Mouse (Mus musculus): ENCODE results near the gene Trmt2a. TPM values are rescaled to one million over a fixed set of nuclear protein-coding genes. Genes with fewer than 3 reads are reported as not detected.

Trmt2a gene
- polyA plus RNA-seq, 1 experiment from 2014 or later, result 118 TPM

- no peaks in the 10 kb centered on the region for H3K9me3 ChIP-seq
- ATAC-seq (ENCODE audit: low FRiP score), result 0 out of 2 replicates have a peak, but pooled peaks have one; percentile 7
- peak overlapping the region; percentile 93 for H3K9ac ChIP-seq
- peak overlapping the region; percentile 89 for H3K27ac ChIP-seq
- peaks cover 43% of the 10 kb centered on the region for H3K4me1 ChIP-seq
- peak overlapping the region; percentile 86 for H3K4me3 ChIP-seq (replicated peaks)
- no peaks in the 10 kb centered on the region for H3K27me3 ChIP-seq
- peaks cover 17% of the 10 kb centered on the region for H3K36me3 ChIP-seq (replicated peaks)
- WGBS, result 20% methylated on average over 13 of the region's 13 CpGs
- peak overlapping the region; percentile 78 for H3K4me2 ChIP-seq
Measured at GRCm38 (mm10) chr16:18233919-18234670, 14.4 kb upstream of the Trmt2a start.

GRCm38 (mm10) chr16:18234671-18235388 is 13.6 kb upstream of the Trmt2a start, which contains the start of gene Zdhhc8:
Gene Zdhhc8, minus strand, starts transcription at chr16:18235136.
- ATAC-seq (ENCODE audit: low FRiP score), result peak; percentile 87
- WGBS, result under 1% methylated on average over 73 of the region's 79 CpGs
- Histone ChIP-seq H3K9ac (peak within 1 kb of the TSS; percentile 93), H3K4me2 (peak within 1 kb of the TSS; percentile 78), H3K9me3 (no peaks in the 10 kb centered on the region), H3K4me1 (peaks cover 38% of the 10 kb centered on the region), H3K27me3 (no peaks in the 10 kb centered on the region), H3K36me3 (replicated peaks) (peaks cover 22% of the 10 kb centered on the region), H3K27ac (peak within 1 kb of the TSS; percentile 89), H3K4me3 (replicated peaks) (peak within 1 kb of the TSS; percentile 86)

GRCm38 (mm10) chr16:18235389-18236065 is 13.0 kb upstream of the Trmt2a start:
- ATAC-seq (ENCODE audit: low FRiP score), result peak; percentile 84
- Histone ChIP-seq H3K36me3 (replicated peaks) (peaks cover 29% of the 10 kb centered on the region), H3K4me3 (replicated peaks) (peak overlapping the region; percentile 86)

GRCm38 (mm10) chr16:18236676-18237501 is 11.6 kb upstream of the Trmt2a start:
- 73% methylated on average over 7 of the region's 7 CpGs for WGBS
- Histone ChIP-seq H3K27me3 (no peaks in the 10 kb centered on the region), H3K9me3 (no peaks in the 10 kb centered on the region), H3K4me1 (peaks cover 30% of the 10 kb centered on the region), H3K36me3 (replicated peaks) (peaks cover 43% of the 10 kb centered on the region), H3K4me2 (no peak overlapping the region), H3K9ac (no peak overlapping the region), H3K4me3 (replicated peaks) (no peak overlapping the region), H3K27ac (peak overlapping the region; percentile 89; the same call in 1 of the 2 replicates)
- no peak for ATAC-seq (ENCODE audit: low FRiP score)

More at GRCm38 (mm10) chr16:18235389-18236065, 13.0 kb upstream of the Trmt2a start:
- WGBS, result 5% methylated on average over 19 of the region's 19 CpGs
- Histone ChIP-seq H3K4me2 (peak overlapping the region; percentile 78), H3K4me1 (peaks cover 34% of the 10 kb centered on the region), H3K27ac (peak overlapping the region; percentile 89), H3K9ac (peak overlapping the region; percentile 93), H3K9me3 (no peaks in the 10 kb centered on the region), H3K27me3 (no peaks in the 10 kb centered on the region)

- Histone ChIP-seq H3K27me3 (no peaks in the 10 kb centered on the region), H3K9ac (no peak overlapping the region), H3K36me3 (replicated peaks) (peaks cover 90% of the 10 kb centered on the region), H3K4me1 (peaks cover 11% of the 10 kb centered on the region), H3K4me2 (no peak overlapping the region), H3K27ac (no peak overlapping the region), H3K9me3 (no peaks in the 10 kb centered on the region), H3K4me3 (replicated peaks) (no peak overlapping the region)
- 96% methylated on average over 10 of the region's 10 CpGs for WGBS
- ATAC-seq (ENCODE audit: low FRiP score), result no peak
Measured at GRCm38 (mm10) chr16:18241581-18241980, 6.9 kb upstream of the Trmt2a start.

DNA sequence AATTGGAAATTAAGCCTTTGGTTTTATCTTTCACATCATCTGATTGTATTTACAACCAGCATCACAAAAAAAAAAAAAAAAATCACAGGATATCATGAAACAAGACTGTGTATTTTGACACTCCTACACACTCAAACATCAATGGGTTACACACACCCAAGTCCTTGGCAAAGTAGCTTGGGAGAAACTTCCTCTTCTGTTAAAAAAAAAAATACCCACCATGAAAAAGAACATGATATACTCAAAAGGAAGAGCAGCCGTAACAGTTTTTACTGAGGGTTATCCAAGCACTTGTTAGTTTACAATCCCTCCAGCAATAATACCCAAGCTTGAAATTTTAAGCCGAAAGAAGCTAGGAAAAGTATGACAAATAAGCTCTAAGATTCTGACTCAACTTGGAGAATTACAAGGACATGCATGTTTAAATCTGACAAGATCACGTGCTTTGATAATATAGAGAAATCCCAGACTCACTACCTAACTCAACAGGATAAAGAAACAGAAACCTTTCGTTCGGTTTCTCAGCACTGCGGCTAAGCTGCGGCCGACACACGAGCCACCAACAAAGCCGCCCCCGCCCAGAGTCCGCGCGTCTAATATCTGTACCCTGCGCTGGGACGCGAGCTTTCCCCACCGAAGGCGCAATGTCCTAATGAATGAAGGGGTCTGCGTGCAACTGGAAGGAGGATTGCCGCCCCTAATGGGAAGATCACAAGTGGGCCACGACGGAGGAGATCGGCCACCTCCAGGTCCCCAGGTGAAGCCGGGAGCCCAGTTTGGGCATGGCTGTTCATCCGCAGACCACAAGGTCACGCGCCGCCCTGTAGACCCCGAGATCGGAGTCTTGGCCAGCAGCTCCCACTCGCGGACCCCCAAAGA is 719 bp upstream of the Trmt2a start:
- peak; percentile 5; the same call in 1 of the 2 replicates for ATAC-seq (ENCODE audit: low FRiP score)
- peaks cover 70% of the 10 kb centered on the region for H3K36me3 ChIP-seq (replicated peaks)
- H3K4me2 ChIP-seq, result peak overlapping the region; percentile 83
- under 1% methylated on average over 33 of the region's 33 CpGs for WGBS
- H3K9me3 ChIP-seq, result no peaks in the 10 kb centered on the region
- H3K27me3 ChIP-seq, result no peaks in the 10 kb centered on the region
- peak overlapping the region; percentile 97 for H3K9ac ChIP-seq
- H3K4me3 ChIP-seq (replicated peaks), result peak overlapping the region; percentile 95
- H3K4me1 ChIP-seq, result peaks cover 47% of the 10 kb centered on the region
- H3K27ac ChIP-seq, result peak overlapping the region; percentile 94

DNA sequence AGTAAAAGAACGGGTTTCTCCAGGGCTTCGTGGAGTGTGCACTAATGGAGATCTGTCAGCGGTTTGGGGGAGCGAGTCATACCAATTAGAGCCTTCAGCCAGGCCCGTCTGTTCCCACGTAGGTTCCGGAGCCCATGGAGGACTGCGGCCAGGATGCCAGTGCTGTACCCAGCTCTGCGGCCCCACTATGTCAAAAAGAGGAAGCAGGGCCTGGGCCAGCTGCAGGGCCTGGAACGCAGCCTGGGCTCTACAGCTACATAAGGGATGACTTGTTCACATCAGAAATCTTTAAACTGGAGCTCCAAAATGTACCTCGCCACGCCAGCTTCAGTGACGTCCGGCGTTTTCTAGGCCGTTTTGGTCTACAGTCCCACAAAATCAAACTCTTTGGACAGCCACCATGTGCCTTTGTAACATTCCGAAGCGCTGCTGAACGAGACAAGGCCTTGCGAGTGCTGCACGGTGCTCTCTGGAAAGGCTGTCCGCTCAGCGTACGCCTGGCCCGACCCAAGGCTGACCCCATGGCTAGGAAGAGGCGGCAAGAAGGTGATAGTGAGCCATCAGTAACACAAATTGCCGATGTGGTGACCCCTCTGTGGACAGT is 987 bp downstream of the Trmt2a start:
- WGBS, result 9% methylated on average over 27 of the region's 27 CpGs
- Histone ChIP-seq H3K4me2 (peak overlapping the region; percentile 83), H3K9ac (peak overlapping the region; percentile 85), H3K4me1 (peaks cover 47% of the 10 kb centered on the region), H3K27ac (peak overlapping the region; percentile 93), H3K9me3 (no peaks in the 10 kb centered on the region), H3K4me3 (replicated peaks) (peak overlapping the region; percentile 95), H3K27me3 (no peaks in the 10 kb centered on the region), H3K36me3 (replicated peaks) (peaks cover 70% of the 10 kb centered on the region)
- peak; percentile 13 for ATAC-seq (ENCODE audit: low FRiP score)

- Histone ChIP-seq H3K9ac (peak overlapping the region; percentile 85), H3K27ac (no peak overlapping the region), H3K36me3 (replicated peaks) (peaks cover 70% of the 10 kb centered on the region), H3K4me2 (peak overlapping the region; percentile 83), H3K9me3 (no peaks in the 10 kb centered on the region), H3K4me1 (peaks cover 47% of the 10 kb centered on the region), H3K4me3 (replicated peaks) (peak overlapping the region; percentile 95), H3K27me3 (no peaks in the 10 kb centered on the region)
- 55% methylated on average over 4 of the region's 4 CpGs for WGBS
- no peak for ATAC-seq (ENCODE audit: low FRiP score)
Measured at GRCm38 (mm10) chr16:18250231-18250630, 1.8 kb downstream of the Trmt2a start.

- no peaks in the 10 kb centered on the region for H3K27me3 ChIP-seq
- H3K4me2 ChIP-seq, result peak overlapping the region; percentile 83
- peak overlapping the region; percentile 56; the same call in 1 of the 2 replicates for H3K27ac ChIP-seq
- H3K36me3 ChIP-seq (replicated peaks), result peaks cover 69% of the 10 kb centered on the region
- no peaks in the 10 kb centered on the region for H3K9me3 ChIP-seq
- no peak for ATAC-seq (ENCODE audit: low FRiP score)
- H3K4me1 ChIP-seq, result peaks cover 41% of the 10 kb centered on the region
- H3K9ac ChIP-seq, result peak overlapping the region; percentile 85; the same call in 1 of the 2 replicates
- 76% methylated on average over 10 of the region's 10 CpGs for WGBS
- 0 out of 2 replicates have a peak overlapping the region, but pooled peaks have one; percentile 95 for H3K4me3 ChIP-seq (replicated peaks)
Measured at GRCm38 (mm10) chr16:18250828-18251790, 2.6 kb downstream of the Trmt2a start.

GRCm38 (mm10) chr16:18252736-18253135 is 4.3 kb downstream of the Trmt2a start:
- no peak overlapping the region for H3K4me2 ChIP-seq
- no peak overlapping the region for H3K27ac ChIP-seq
- no peaks in the 10 kb centered on the region for H3K9me3 ChIP-seq
- no peaks in the 10 kb centered on the region for H3K27me3 ChIP-seq
- H3K36me3 ChIP-seq (replicated peaks), result peaks cover 74% of the 10 kb centered on the region
- no peak overlapping the region for H3K9ac ChIP-seq
- ATAC-seq (ENCODE audit: low FRiP score), result no peak
- no peak overlapping the region for H3K4me3 ChIP-seq (replicated peaks)
- H3K4me1 ChIP-seq, result peaks cover 26% of the 10 kb centered on the region
- 86% methylated on average over 6 of the region's 6 CpGs for WGBS
